Mouse (Mus musculus) thymus, postnatal 10 days (tissue): ENCODE measurements around the gene Fam178b.

Source experiments
- DNase-seq, 2 experiments: peaks; one replicate each; pipeline ENCODE4 v3.0.0; 2021; ENCODE audit warnings: low spot score in 2 of 2

The Fam178b gene

DNA sequence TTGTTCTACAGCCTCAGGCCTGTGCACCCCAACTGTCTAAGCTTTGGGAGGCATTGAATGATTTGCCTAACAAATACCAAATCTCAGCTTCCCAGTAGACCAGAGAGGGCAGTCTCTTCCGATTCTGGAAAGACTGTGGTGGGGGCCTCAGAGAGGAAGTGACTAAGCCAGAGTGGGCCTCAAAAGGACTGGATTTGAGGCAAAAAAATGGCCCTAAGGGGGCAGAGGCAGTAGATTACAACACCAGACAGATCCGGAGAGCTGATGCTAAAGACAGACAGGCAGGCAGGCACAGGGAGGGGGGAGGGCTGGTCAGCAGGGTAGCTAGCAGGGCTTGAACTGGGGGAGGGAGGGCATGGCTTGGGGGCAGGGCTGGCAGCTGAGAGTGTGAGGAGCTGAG, 116.6 kb downstream of the Fam178b start:
- no peak for DNase-seq

DNA sequence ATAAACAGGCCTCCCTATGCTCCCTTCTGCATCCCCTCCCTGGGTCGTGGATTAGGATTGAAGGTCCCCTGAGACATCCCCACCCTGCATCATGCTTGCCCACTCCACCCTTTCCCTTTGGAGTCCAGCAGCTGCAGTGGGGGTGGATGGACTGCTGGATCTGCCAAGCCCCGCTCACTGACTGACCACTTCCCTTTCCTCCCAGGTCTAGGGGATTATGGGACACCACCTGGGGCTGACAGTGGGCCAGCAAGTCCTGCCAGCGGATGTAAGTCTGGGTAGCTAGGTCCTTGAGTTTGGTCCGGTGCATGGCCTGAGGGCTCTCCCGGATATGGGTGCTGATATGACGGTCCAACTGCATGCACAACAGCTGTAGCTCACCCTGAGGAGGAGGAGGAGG, 118.9 kb downstream of the Fam178b start:
- no peak for DNase-seq

DNA sequence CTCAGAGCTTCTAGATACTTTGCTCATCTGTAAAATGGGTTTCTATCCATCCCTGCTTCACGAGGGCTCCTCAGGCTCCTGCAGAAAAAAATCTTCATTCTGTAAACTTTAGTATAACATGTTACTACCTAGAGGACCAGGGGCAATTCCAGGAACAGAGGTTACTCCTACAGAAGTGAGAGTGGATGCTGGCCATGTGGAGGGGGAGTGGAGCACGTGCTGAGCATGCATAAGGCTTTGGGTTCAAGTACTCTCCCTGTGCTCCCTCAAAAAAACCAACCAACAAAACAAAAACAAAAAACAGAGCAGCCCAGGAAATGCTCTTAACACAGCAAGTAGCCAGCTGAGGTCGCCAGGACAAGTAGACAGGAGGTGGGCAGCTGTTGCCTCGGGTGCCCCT, 119.4 kb downstream of the Fam178b start:
- DNase-seq, result no peak

DNA sequence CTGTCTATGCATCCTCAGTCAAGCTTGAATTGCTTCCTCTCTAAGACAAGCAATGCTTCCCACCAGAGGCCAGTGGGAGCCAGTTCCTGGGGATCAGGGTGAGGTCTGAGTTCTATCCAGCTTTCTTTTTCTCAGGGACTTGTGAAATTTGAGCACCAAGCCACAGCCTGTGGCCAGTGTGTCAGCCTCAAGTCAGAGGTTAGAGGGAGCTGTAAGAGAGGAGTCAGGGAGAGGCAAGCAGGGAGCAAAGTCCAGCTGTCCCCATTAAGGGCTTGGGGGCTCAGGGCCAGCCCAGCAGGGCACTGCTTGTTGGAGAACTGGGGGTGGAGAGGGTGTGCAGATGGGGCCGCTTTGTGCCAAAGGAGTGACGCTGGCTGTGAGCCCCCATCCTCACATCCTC, 119.8 kb downstream of the Fam178b start:
- no peak for DNase-seq

DNA sequence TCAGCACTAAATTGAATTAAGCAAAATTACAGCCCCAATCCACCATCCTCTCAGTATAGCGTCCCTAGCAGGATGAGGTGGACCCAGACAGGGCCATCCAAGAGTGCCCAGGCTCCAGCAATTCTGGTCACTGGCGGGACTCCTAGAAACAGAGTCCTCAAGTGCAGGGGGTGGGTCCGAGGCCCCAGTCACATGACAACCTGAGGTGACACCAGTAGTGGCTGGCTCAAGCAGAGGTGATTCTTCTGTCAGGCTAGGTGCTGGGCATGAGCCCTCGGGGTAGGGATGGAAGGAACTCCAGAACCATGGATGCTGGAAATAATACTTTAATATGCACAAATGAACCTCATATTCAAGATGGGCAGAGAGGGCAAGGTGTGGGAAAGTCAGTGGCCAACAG, 120.6 kb downstream of the Fam178b start:
- DNase-seq, result no peak

DNA sequence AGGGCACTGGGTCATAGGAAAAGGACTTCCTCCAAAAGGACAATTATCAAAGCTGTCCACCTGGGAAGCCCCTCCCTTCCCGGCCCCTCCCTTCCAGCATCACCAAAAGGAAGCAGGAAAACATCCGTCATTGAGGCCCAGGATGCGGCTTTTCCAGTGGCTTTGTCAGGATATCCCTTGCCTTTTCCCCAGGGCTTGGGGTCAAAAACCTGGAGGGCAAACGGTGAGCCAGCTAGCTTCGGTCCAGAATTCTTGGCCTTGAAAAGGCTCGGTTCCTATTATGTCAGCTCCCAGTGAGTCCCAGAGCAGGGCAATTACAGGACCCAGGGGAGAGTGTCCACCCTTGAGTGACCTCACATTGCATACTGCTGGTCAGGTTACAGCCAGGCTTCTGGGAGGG, 122.1 kb downstream of the Fam178b start:
- no peak for DNase-seq

DNA sequence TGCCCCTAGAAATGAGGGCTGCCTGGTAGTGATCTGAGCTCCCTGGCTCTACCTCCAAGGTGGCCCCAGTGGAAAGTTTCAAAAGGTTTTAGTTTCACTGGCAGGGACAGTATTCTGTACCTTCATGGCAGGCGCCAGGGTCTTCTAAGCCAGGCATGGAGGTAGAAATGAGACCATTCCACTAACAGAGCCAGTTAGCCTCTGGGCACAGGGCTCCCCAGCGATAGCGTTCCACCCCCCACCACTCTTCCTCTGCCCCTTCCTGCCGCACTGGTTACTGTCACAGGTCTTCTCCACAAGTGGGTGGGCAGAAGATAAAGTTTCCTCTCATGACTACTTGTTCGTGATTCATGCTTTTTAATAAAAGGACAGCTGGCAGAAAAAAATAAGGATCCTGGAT, 123.1 kb downstream of the Fam178b start:
- no peak for DNase-seq

DNA sequence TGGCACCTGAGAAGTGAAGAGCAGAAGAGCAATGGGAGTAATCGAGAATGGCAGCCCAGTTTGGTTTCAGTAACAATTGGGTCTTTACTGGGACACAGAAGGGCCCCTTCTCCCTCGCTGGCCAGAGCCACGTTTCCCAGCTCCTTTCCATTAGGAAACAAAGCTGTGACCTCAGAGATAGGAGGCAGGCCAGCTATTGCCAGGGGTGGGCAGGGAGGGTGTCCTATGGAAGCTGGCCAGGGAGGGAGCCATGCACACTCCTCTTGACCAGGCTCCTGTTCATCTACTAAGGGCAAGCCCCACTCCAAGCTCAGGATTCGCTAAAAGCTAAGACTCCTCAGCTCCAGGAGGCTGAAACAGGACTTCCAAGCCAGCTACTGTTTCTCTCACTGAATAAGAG, 123.7 kb downstream of the Fam178b start:
- no peak for DNase-seq

DNA sequence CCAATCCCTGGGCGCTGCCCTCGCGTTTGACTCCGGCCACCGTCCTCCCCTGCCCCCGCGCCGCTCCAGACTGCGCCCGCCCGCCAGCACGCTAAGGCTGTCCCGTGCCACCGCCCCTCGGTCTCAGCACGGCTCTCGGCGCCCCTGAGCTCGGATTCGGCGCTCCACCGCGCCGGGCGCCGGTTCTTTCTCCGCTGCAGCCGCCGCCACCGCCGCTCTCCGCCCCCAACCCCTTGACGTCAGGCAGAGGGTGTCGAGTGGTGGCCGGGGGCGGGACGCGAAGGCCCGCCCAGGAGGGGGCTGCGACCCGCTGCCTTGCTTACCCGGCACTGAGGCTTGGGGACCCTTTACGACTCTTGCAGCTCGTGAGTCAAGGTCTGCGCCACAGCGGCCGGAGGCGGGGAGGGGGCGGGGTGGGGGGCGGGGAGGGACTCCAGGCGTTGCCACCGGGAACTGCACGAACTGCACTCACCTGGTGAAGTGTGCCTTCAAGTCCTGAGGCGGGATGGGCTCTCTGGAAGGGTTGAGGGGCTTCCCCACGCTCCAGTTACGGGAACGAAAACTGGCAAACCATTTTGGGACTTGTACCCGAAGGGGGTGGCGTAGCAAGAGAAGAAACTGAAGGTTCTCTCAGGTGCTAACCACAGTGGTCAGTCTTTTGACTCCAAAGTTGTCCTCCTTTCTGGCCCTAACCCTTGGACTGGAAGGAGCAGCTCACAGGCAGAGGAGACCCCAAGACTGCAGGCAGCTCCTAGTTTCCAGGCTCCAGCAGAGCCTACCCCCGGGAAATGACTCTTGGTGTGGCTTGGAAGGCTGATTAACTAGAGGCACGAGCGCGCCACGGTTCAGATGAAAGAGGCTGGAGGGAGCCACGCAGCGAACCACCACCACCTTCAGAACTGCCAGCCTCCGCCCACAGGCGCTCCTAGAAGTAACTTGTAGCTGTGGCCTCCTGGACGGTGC, 124.7 kb downstream of the Fam178b start, which contains the start of gene Sema4c:
Gene Sema4c (minus strand): TSS at position 319 of the 963 bp plus-strand sequence.
- peak; percentile 38 to 61 for DNase-seq

DNA sequence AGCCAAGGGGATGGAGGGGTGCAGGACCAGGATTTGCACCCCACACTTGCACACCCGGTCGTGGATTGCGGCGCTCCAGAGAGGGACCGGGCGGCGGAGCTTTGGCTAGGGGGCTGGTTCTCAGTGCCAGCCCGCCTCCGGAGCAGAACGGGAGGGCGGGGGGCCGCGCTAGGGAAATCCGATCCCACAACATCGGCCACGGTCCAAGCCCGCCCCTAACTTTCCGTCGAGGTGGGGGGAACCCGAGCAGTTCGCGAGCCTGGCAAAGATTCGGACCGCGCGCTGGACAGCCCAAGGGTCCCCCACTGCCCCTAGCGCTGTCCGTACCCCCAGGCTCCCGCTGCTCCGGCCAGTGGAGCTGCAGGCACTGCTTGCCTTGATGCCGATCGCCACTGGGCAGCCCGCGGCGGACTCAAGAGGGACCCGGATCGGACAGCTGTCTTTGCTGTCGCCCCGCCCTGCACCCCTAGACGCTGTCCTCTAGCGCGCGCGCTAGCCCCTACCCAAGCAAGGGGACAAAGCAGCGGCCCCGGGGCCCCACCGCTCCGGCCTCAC, 125.4 kb downstream of the Fam178b start:
- DNase-seq, result peak in 1 of 2 experiments; percentile 31

DNA sequence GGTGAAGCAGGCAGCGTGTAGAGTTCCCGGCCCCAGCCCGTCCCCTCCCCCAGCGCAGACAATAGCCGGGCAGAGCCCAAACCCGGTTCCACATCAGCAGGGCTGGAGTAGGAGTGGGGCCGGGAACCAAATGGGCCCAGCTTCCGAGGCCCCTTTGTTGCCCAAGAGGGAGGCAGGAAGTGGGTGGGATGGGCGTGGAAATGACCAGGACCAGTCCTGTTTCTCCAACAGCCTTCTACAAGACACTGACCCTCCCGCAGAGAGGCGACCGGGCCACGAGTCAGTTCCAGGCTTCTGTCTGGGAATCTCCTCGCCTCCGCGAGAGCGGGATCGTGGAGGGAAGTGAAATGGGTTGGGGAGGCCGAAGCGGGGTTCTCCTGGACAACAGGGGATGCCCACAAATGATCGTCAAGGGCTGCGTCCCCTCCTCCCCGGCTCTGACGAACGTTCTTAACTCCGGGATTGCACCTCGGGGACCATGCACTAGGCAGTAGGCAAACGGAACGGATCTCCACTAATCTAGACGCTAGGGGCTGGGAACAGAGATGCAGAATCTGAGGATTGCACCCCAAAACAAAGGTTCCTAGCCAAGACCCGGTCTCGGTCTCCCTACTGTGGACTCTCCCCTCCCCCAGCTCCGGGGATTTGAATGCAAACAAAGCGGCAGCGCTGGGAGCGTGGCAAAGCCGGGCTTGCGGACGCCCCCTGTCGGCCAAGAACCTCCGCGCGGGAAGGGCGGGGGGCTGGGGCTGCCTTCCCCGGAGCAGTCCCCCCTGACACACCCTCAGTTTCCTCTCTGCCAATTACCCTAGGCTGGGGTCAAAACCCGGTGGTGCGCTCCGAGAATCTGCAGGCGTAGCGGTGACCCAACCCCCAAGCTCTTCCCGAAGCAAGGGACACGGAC, 126.2 kb downstream of the Fam178b start:
- DNase-seq, result peak; percentile 84 to 94

DNA sequence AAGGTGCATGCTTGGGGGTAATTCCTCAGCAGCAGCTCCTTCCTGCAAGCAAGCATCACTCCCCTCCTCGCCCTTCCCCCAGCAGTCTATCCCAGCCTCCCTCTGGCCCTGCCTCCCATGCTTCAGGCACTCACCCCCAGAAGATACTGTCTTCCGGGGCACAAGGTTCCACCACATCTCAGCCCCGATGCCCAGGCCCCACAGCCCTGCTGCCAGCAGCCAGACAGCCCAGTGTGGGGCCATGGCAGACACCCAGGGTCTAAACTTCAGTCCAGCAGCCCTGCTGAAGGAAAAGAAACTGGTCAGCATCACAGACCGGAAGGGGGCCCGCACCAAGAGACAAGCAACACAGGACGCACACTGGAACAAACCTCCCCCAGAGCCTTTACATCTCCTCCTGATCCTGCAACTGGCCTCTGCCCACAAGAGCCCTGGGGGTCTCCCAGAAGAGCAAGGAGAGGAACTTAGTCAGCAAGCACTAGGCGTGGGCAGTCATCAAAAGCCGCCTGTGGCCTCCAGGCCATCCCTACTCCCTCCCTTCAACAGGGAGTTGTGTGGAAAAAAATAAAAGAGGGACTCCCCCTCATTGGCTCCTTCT, 127.1 kb downstream of the Fam178b start:
- no peak for DNase-seq

DNA sequence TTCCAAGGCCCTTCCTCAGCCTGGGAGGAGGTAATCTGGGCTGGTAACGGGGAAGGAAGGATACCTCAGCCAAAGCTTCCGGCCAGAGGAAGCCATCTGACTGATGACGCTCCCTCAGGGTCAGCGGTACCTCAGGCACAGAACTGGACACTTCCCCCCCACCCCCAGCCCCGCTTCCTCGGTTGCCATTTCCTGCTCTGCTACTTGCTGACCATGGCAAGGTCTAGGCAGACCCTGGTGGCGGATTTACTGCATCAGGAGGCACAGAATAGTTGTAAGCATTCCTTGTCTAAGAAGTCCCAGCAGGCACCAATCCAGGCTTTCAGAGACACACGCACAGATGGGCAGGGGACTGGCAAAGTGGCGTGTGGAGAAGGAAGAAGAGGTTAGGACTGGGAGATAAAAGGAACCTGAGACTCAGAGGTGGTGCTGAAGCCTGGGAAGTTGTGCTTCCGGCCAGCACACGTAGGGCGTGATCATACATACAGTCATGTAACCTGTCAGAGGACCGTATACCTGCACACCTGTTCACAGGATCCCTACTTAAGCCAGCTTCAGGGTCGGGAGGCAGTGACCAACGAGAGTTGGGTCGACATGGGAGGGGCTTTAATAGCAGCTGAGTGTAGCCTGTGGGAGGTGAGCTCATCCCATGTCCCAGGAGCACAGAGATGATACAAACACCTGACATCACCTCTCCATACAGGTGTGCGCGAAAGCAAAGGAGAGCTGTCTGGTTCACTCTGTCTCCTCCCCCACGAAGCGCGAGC, 128.2 kb downstream of the Fam178b start:
- DNase-seq, result no peak

DNA sequence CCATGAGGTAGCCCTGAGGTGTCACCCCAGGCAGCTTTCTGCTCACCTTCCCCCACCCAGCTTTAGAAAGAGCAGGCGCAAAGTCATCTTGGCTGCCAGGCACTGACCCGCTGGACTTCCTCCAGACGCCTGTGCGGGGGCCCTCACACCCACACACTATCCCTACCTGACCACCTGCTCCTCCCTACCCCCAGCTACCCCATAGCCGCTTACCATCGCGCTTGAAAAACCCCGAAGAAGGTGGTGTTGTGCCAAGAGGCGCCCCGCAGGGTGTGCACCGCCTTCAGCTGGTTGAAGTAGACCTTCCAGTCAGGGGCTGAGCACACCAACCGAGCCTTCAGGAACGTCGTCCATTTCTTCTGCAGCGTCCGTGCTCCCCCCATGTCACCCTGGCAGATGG, 130.5 kb downstream of the Fam178b start:
- DNase-seq, result no peak

DNA sequence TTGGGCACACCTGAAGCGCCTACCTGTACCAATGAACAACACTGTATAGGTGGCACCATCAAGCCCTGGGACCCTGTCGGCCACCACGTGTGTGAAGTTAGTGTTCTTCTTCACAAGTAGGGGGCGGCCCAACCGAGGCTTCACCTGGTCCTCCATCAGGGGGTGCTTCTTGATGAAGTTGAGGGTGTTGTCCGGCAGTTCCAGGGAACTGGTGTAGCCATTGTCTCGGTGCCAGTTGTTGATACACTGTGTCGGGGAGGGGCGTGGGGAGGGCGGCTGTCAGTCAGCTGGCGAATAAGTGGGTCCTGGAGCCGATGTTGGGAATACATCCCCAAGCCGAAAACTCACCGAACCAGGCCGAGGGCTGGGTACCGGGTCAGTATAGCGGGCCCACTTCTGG, 131.1 kb downstream of the Fam178b start:
- no peak for DNase-seq

DNA sequence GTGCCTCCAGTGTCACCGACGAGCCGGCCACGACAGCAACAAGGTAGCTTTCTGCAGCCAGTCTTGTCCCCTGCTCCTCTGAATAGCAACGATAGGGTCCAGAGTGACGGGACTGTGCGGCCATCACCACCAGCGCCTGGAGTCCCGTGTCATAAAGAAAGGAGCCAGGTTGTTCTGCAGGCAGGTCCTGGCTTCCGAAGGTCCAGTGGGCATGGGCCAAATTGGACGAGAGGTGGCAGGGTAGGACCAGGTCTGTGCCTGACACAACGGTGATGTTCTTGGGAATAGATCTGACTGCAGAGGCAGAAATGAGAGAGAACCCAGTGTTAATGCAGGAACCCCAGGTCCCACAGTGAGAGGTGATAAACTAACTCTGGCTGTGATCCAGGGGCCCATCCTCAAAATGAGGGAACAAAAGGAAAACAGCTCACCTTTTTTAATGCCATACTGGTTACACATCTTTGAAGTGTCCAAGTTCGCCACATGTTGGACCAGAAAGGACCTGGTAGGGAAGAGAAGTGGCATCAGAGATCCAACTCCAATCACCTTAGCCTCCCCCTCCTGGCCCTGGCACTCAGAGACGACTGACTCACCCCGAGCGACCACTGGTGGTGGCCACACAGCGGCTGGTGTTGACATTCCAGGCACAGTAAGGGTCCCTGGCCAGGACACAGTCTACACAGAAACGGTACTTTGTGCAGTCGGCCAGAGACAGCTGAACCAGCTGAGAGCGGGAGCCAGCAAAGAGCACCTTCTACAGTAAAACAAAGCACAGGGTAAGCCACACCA, 132.7 kb downstream of the Fam178b start:
- DNase-seq, result no peak

DNA sequence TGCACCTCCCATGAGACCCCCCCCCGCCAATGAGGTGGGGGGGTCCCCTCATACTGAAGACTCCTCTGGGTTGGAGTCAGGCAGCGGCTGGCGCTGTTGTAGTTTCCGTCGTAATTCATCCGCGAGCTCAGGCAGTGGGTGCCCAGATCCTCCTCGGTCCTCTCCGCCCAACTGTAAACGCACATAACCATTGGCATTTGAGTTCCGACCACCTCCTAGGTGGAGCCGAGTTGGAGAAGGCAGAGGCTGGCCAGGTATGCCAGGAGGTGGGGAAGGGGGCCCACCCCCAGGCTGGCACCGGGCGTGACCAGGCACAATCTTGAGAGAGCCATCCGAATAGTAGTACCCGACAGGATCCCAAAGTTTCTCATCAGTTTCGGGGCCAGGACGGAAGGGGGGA, 133.5 kb downstream of the Fam178b start:
- no peak for DNase-seq

DNA sequence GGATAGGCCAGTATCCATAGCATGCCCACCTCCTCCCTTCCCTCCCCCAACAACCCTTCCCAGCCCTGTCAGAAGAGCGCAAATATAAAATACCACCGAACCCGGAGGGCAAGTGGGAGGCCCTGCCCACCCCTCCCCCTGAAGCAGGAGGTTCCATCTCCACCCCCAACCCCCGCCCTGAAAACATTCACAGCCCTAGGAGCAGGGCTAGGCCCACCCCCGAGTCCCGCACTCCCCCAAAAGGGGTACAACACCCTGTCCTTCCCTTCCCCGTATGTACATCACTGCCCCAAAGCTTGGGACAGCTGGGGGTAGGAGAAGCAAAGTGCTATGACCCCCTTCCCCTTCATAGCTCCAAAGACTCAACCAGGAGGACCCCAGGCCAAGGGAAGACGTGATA, 134.2 kb downstream of the Fam178b start:
- no peak for DNase-seq

DNA sequence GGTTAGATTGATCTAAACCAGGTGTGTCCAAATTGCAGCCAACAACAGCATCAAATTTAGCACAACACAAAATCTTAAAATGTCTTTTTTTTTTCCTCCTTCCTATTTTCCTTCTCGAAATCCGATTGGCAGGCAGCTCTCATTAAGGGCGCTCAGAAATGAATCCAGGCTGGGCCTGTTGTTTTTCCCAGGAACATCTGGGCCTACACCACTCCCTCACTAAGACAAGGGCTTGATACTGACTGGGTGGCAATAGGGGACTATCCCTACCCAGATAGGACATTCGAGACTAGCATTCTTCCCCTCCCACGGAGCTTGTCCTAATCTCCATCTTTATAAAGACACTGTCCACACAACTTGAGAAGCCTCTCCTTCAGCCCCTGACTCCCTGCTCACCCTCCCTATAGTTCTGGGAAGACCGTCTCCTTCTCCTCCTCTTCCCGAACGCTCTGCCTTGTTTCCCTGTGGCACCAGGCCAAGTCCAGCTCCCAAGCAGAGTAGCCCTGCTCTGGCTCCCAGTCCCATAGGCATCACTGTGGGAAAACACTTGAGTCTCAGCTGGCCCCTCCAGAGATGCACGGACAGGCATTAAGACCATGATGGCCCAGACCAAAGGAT, 134.9 kb downstream of the Fam178b start:
- DNase-seq, result no peak
